Mouse (Mus musculus) 416B (cell line): Measurements from ENCODE around the gene Foxn3.

Experiments
- DNase-seq: peaks from one replicate; pipeline ENCODE4 v3.0.0; 2011; ENCODE audit warnings: low read depth

The Foxn3 gene

GRCm38 (mm10) chr12:99385073-99385472 lies 178.3 kb downstream of the Foxn3 start:
- no peak for DNase-seq

DNA sequence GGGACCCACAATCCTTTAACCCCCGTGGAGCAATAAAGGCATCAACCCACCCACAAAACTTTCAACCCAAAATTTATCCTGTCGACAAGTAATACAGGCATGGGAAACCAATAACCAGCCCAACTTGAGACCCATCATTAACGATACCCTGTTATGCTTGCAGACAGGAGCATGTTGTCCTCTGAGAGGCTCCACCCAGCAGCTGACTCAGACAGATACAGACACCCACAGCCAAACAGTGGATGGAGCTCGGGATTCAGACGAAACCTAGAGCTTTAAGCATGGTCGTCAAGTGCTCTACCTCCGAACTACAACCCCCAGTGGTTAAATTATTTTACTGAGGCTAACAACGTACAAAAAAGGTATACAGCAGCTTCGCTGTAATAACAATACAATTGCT lies 182.1 kb downstream of the Foxn3 start:
- no peak for DNase-seq

DNA sequence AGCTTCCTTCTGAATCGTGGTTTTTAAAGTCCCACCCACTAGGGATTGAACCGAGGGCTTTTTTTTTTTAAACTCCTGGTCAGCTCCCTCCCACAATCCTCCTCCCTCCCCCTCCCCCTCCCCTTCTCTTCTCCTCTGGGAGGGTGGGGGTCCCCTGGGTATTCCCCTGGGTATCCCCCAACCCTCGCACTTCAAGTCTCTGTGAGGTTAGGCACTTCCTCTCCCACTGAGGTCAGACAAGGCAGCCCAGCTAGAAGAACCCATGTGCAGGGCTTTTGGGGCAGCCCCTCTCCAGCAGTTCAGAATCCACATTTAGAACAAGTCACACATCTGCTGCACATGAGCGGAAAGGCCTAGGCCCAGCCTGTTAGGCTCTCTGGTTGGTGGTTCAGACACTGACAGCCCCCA lies 182.5 kb downstream of the Foxn3 start:
- DNase-seq: no peak

DNA sequence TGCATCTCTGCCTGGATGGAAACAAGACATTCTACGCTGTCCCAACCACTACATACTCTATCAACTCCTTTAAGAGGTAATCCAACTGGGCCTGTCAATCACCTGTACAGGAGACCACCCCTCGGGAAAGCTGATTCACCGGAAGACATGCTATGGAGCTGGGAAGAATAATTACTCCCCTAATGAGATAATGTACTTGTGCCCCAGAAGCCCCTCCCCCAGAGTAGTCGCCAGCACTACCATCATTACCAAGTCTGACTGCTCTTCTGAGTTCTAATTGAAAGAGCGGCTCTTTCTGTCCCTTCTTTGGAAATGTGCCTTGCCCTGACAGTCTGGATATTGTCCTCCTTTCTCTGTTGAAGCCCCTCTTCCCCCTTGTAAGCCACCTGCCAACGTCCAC lies 183.3 kb downstream of the Foxn3 start:
- DNase-seq: no peak

GRCm38 (mm10) chr12:99378284-99378683 lies 185.1 kb downstream of the Foxn3 start:
- DNase-seq: no peak

- DNase-seq: no peak
Measured at GRCm38 (mm10) chr12:99377705-99378104, 185.7 kb downstream of the Foxn3 start.

DNA sequence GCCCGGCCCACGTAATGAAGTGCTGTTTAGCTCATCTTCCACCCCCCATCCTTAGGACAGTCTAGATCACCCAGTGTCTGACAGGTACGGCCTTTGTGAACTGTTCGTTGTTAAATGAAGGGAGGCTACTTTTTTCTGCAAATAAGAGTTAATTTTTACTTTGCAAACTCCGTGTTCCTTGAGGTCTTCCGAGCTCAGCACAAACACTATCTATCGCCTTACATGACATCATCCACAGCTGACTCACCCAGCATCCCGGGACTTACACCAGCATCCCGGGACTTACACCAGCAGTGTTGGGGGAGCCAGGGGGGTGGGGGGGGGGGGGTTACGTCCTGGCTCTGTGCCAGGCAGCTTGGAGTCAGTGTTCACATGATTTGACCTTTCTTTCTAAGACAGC lies 186.3 kb downstream of the Foxn3 start:
- no peak for DNase-seq

- DNase-seq: no peak
Measured at GRCm38 (mm10) chr12:99375878-99376454, 187.4 kb downstream of the Foxn3 start.

- DNase-seq: no peak
Measured at GRCm38 (mm10) chr12:99375426-99375825, 188.0 kb downstream of the Foxn3 start.

DNA sequence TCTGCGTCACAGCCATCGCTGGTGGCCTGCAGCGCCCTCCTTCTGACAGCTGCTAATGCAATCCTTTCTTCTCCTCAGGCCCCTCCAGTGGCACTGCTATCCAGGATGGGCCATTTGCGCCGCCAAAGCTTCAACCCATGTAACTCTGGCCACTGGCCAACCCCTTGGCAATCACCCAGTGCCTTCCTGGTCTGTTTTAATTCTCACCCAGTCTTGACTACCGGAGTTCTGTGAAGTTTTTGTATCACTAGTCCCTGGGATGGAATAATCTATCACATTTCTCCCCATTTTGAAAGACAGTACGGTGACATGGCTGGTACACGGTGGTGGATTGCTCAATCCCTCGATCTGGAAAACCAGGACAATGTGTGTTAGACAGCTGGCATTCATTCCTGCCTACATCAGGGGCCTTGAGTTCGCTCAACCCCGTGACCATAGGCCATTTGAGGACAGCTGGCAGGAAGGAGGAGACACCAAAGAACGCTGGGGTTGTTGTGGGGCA lies 189.2 kb downstream of the Foxn3 start:
- DNase-seq: no peak

DNA sequence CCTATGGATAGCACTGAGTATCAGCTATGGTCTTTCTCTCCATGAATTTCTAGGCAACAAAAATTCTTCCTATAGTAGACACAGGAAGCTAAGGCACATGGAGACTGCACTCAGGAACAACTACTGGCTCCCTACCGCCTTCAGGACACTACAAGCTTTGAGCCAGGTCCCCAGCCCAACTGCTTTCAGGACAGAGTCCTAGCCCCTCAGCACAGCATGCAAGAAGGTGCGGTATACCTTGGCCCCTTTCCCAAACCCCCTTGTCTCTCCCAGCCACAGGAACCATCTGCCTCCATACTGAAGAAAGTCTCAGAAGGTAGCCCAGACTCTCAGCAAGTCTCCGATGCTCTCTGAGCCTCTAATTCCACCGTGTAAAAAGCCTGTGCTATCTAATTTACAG lies 189.8 kb downstream of the Foxn3 start:
- DNase-seq: no peak

- DNase-seq: no peak
Measured at GRCm38 (mm10) chr12:99371500-99371899, 191.9 kb downstream of the Foxn3 start.

- DNase-seq: no peak
Measured at GRCm38 (mm10) chr12:99368251-99368650, 195.1 kb downstream of the Foxn3 start.

DNA sequence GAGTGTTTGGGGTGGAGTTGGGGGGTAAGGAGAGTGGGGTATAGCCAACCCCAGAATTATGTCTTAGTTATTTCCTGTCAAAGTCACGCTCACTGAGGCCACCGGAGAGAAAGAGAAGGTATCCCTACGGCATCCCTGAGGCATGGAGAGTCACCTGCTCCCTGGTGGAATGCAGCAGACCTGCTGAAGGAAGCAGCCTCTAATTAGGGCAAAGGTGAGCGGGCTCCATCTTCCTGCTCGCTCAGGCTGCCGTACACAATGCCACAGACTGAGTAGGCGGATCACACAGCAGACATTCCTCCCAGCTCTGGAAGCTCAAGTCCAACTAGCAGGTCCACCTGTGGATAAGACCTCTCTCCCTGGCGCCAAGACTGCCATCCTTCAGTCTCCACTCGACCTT lies 197.4 kb downstream of the Foxn3 start:
- no peak for DNase-seq

DNA sequence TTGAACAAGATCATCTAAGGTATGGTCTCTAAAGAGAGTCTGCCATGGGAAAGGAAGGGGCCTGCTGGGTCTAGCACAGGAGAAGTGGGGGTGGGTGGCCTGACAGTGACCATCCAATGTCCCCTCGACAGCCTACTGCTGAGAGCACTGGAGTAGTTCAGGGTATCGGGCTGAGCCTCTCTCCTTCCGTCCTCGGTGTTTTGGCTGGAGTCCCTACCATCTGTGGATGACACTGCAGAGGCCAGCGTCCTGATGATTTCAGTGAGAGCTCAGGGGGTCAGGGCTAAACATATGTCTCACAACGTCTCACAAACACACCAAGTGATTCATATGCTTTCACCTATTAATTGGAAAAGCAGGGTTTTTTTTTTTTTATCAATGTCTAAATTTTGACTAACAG lies 199.2 kb downstream of the Foxn3 start:
- DNase-seq: no peak

DNA sequence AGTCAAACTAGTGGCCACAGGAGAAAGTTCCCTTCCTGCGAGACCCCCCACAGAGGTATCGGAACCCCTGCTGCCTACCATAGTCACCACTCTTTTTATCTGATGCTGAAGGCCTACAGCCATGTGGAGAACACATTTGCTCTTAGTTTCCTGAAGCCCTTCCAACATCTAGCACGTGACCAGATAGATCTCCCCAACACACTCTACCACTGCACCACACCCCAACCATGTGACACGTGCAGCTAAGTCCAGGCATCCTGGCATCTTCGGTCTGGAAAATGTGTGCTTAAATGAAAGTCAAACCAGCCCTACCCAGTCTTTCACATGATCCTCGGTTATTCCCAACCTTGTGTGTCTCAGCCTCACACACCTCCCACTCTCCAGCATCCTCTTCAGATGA lies 200.4 kb downstream of the Foxn3 start:
- no peak for DNase-seq

- DNase-seq: no peak
Measured at GRCm38 (mm10) chr12:99361752-99362132, 201.6 kb downstream of the Foxn3 start.

DNA sequence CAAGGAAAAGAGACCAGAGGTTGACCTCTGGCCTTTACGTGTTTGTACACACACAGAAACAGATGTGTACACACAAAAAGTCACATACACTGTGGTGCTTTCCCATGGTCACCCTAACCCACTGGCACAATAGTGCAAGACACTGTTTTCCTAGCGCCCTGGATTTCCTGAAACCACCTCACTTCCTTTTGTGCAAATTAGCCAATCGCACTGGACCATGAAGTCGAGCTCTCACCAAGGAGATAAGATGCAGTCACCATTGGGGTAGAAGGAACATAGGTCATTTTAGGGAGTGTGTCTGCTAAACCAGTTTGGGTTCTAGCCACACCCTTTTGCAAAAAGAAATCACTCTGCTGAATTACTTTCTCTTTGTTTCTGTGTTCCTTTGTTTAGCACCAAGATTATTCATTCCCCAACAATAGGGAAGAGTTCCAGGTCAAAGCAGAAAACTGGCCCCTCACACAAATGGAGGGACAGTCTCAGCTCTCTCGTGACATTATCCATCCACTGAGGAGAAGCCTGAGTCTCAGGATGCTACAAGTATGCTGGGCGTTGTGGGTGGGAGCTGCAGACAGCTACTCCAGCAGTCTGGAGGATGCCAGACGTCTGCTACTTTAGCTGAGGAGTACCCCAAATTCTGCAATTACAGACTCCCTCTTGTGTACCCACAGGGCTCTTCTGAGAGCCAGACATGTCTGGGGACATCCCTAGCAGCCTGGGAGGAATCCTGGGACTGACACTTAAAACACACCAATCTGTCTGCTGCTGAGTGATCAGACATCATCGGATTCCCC lies 202.2 kb downstream of the Foxn3 start:
- DNase-seq: peak; percentile 37

DNA sequence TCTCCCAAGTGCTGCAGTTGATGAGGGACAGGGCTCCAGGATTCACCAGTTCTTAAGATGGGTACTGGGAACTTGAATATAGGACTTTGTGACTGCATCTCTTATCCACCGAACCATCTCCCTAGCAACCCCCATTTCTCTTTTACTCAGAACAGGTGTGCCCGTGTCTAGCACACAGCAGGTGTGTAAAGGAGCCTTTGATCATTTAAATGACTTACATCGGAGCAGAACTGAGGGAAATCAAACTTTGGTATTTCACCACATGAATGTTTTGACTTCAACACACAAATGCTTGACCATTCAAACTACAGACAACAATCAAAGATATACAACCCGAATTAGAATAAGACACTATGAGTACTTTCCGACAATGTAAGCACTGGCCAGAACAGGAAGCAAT lies 204.7 kb downstream of the Foxn3 start:
- DNase-seq: no peak

GRCm38 (mm10) chr12:99356660-99357059 lies 206.7 kb downstream of the Foxn3 start:
- DNase-seq: no peak

- DNase-seq: no peak
Measured at GRCm38 (mm10) chr12:99353692-99354091, 209.7 kb downstream of the Foxn3 start.

- no peak for DNase-seq
Measured at GRCm38 (mm10) chr12:99352583-99352982, 210.8 kb downstream of the Foxn3 start.

GRCm38 (mm10) chr12:99352136-99352535 lies 211.2 kb downstream of the Foxn3 start:
- DNase-seq: no peak

DNA sequence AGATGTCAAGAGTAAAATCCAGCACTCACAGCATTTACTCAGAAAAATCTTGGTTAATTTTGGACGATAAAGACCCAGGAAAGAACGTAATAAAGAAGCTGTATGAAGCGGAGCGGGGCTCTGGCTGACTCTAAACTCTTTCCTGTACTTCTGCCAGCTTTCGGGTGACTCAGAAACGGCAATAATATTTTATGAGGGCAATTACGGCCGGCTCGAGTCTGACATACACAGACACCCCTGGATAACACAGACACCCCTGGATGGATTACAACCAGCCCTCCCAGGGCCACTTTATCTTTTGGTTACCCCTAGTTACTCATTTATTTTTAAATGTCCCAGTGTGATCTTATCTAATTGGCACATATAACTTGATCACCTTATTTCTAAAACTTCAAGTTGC lies 211.7 kb downstream of the Foxn3 start:
- DNase-seq: no peak
